Mouse (Mus musculus) liver, adult 2 months (tissue): ENCODE measurements around the gene Urad. TPM values are rescaled to one million over a fixed set of nuclear protein-coding genes. Genes with fewer than 3 reads are reported as not detected.

Experiments used
- DNase-seq: peaks from one replicate; pipeline ENCODE4 v3.0.0-alpha.2; 2011; ENCODE audit warnings: low read depth, low spot score; ENCODE audit errors: extremely low read depth
- H3K27ac ChIP-seq: fragments of 200-500 bp; replicated peaks from 2 replicates; pipeline ENCODE4 v1.5.1; 2012; ENCODE audit warnings: low read depth, mild to moderate bottlenecking, control low read depth, inconsistent platforms, low read length; ENCODE audit not compliant: insufficient read depth
- H3K27me3 ChIP-seq: fragments of 200-500 bp; 2 replicates; pipeline ENCODE4 v1.6.1; 2012; ENCODE audit warnings: mild to moderate bottlenecking, moderate library complexity, low read length, inconsistent platforms; ENCODE audit not compliant: control insufficient read depth, insufficient read depth
- H3K36me3 ChIP-seq: fragments of 200-500 bp; 2 replicates; pipeline ENCODE4 v1.6.1; 2012; ENCODE audit warnings: low read length, inconsistent platforms; ENCODE audit not compliant: control insufficient read depth, insufficient read depth
- H3K4me1 ChIP-seq: fragments of 200-500 bp; 2 replicates; pipeline ENCODE4 v1.6.1; 2011; ENCODE audit warnings: low read length; ENCODE audit not compliant: control insufficient read depth, insufficient read depth
- H3K4me3 ChIP-seq: fragments of 200-500 bp; 2 replicates; pipeline ENCODE4 v1.5.1; 2011; ENCODE audit warnings: low read depth, mild to moderate bottlenecking, control low read depth, low read length, moderate library complexity; ENCODE audit not compliant: insufficient read depth
- H3K79me2 ChIP-seq: fragments of 200-500 bp; 2 replicates; pipeline ENCODE4 v1.6.1; 2012; ENCODE audit warnings: inconsistent platforms, mild to moderate bottlenecking, low read length, moderate library complexity; ENCODE audit not compliant: control insufficient read depth, insufficient read depth
- H3K9ac ChIP-seq: fragments of 200-500 bp; 2 replicates; pipeline ENCODE4 v1.6.1; 2012; ENCODE audit warnings: low read depth, mild to moderate bottlenecking, control low read depth, inconsistent platforms, low read length
- CTCF ChIP-seq: fragments of 200-500 bp; IDR thresholded peaks from 2 replicates; pipeline ENCODE4 v1.5.1; 2011; ENCODE audit warnings: low read depth, low read length, control low read depth
- POLR2A ChIP-seq: fragments of 200-500 bp; IDR thresholded peaks from 2 replicates; pipeline ENCODE4 v1.6.1; 2011; ENCODE audit warnings: low read length, control low read depth; ENCODE audit not compliant: insufficient read depth; ENCODE audit errors: extremely low read depth
- WGBS: fragments of 180-500 bp; shearing (Covaris S2); methylation state at CpG from one replicate; pipeline ENCODE4 v1.1.7; 2018; 5-methylcytosine and 5-hydroxymethylcytosine counted together
- polyA plus RNA-seq: library from polyadenylated mRNA; depleted of rRNA; stranded (reverse); fragments of >200 nt; gene quantifications from 2 replicates; pipeline ENCODE4 v1.2.3, GENCODE M21; 2012
- total RNA-seq: library from RNA; depleted of rRNA; stranded (reverse); fragments of >200 nt; gene quantifications from 2 replicates; pipeline ENCODE4 v1.2.3, GENCODE M21; 2014

The Urad gene
- total and polyA plus RNA-seq, 2 experiments: 106 to 154 TPM

GRCm38 (mm10) chr5:147300917-147301780 lies 21.1 kb downstream of the Urad start:
- H3K9ac ChIP-seq: no peak overlapping the region
- H3K4me3 ChIP-seq: no peak overlapping the region
- 8% methylated on average over 21 of the region's 21 CpGs for WGBS
- no peaks in the 10 kb centered on the region for H3K79me2 ChIP-seq
- H3K27ac ChIP-seq: no peak overlapping the region
- no peak for TF ChIP-seq POLR2A
- TF ChIP-seq CTCF: no peak
- peaks cover 34% of the 10 kb centered on the region for H3K27me3 ChIP-seq
- H3K36me3 ChIP-seq: no peaks in the 10 kb centered on the region
- DNase-seq: no peak
- H3K4me1 ChIP-seq: peaks cover 3% of the 10 kb centered on the region

GRCm38 (mm10) chr5:147300001-147300363 lies 22.3 kb downstream of the Urad start:
- TF ChIP-seq POLR2A (no peak), CTCF (no peak)
- H3K27ac ChIP-seq: no peak overlapping the region
- 2% methylated on average over 4 of the region's 4 CpGs for WGBS
- H3K27me3 ChIP-seq: peaks cover 22% of the 10 kb centered on the region; the same call in 1 of the 2 replicates
- no peak for DNase-seq
- H3K79me2 ChIP-seq: no peaks in the 10 kb centered on the region
- H3K9ac ChIP-seq: 0 out of 2 replicates have a peak overlapping the region, but pooled peaks have one; percentile 23
- no peaks in the 10 kb centered on the region for H3K36me3 ChIP-seq
- peaks cover 3% of the 10 kb centered on the region for H3K4me1 ChIP-seq
- peak overlapping the region; percentile 23; the same call in 1 of the 2 replicates for H3K4me3 ChIP-seq

GRCm38 (mm10) chr5:147299255-147300000 lies 22.8 kb downstream of the Urad start:
- peak overlapping the region; percentile 54 for H3K27ac ChIP-seq
- TF ChIP-seq POLR2A (no peak), CTCF (peak; percentile 85)
- H3K79me2 ChIP-seq: no peaks in the 10 kb centered on the region
- peak overlapping the region; percentile 46 for H3K4me3 ChIP-seq
- peak; percentile 90 for DNase-seq
- under 1% methylated on average over 41 of the region's 41 CpGs for WGBS
- H3K9ac ChIP-seq: peak overlapping the region; percentile 43
- no peaks in the 10 kb centered on the region for H3K36me3 ChIP-seq
- peaks cover 18% of the 10 kb centered on the region; the same call in 1 of the 2 replicates for H3K27me3 ChIP-seq
- H3K4me1 ChIP-seq: peaks cover 3% of the 10 kb centered on the region

- H3K27ac ChIP-seq: no peak overlapping the region
- TF ChIP-seq POLR2A: no peak
- H3K27me3 ChIP-seq: peaks cover 15% of the 10 kb centered on the region; the same call in 1 of the 2 replicates
- no peak overlapping the region for H3K9ac ChIP-seq
- no peaks in the 10 kb centered on the region for H3K79me2 ChIP-seq
- H3K4me1 ChIP-seq: peaks cover 3% of the 10 kb centered on the region
- no peak overlapping the region for H3K4me3 ChIP-seq
- H3K36me3 ChIP-seq: no peaks in the 10 kb centered on the region
- WGBS: 79% methylated on average over 5 of the region's 5 CpGs
- no peak for DNase-seq
These were observed 25.0 kb downstream of the Urad start for GRCm38 (mm10) chr5:147297249-147297648.

- no peak overlapping the region for H3K9ac ChIP-seq
- H3K4me3 ChIP-seq: no peak overlapping the region
- no peak overlapping the region for H3K27ac ChIP-seq
- H3K79me2 ChIP-seq: no peaks in the 10 kb centered on the region
- peaks cover 10% of the 10 kb centered on the region; the same call in 1 of the 2 replicates for H3K27me3 ChIP-seq
- WGBS: 10% methylated on average over 20 of the region's 20 CpGs
- DNase-seq: peak; percentile 28
- no peaks in the 10 kb centered on the region for H3K36me3 ChIP-seq
- no peak for TF ChIP-seq POLR2A
- TF ChIP-seq CTCF: peak; percentile 60
- H3K4me1 ChIP-seq: no peaks in the 10 kb centered on the region; the same call in 1 of the 2 replicates
These were observed 28.1 kb downstream of the Urad start for GRCm38 (mm10) chr5:147294121-147294520.
